Mouse (Mus musculus) stomach, embryonic 14.5 days (tissue): ENCODE results near the gene Eif4b. TPM values are rescaled to one million over a fixed set of nuclear protein-coding genes. Genes with fewer than 3 reads are reported as not detected.
A peak's percentile ranks its signal among the peaks of the same experiment; 100 is the strongest.
"Not testable (repeated sequence)": the region's sequence is repeated elsewhere in the genome, so short reads cannot be mapped to it uniquely, and the experiment has no call there.

ENCODE experiments used
- ATAC-seq: fragments of 200-750 bp; cut with Nextera tagmentation; 2 replicates; pipeline ENCODE4 v1.8.0; 2017; ENCODE audit warnings: low read depth, moderate TSS enrichment; ENCODE audit not compliant: insufficient number of reproducible peaks, insufficient read depth, low FRiP score
- H3K27ac ChIP-seq: fragments of 300-500 bp; sonication (generic); 2 replicates; pipeline ENCODE4 v1.5.1; 2014; ENCODE audit warnings: mild to moderate bottlenecking, low read length, moderate library complexity, mixed read lengths
- H3K27me3 ChIP-seq: fragments of 300-500 bp; sonication (generic); 2 replicates; pipeline ENCODE4 v1.6.1; 2014; ENCODE audit warnings: low read length, control low read depth, mixed read lengths; ENCODE audit not compliant: control insufficient read depth, insufficient read depth
- H3K36me3 ChIP-seq: fragments of 300-500 bp; sonication (generic); 2 replicates; pipeline ENCODE4 v1.6.1; 2014; ENCODE audit warnings: mild to moderate bottlenecking, control low read depth, low read length, moderate library complexity, mixed read lengths; ENCODE audit not compliant: control insufficient read depth, insufficient read depth
- H3K4me1 ChIP-seq: fragments of 300-500 bp; sonication (generic); 2 replicates; pipeline ENCODE4 v1.6.1; 2014; ENCODE audit warnings: low read length, control low read depth, mixed read lengths; ENCODE audit not compliant: control insufficient read depth, insufficient read depth
- H3K4me2 ChIP-seq: fragments of 300-500 bp; sonication (generic); replicated peaks from 2 replicates; pipeline ENCODE4 v1.6.1; 2014; ENCODE audit warnings: low read depth, low read length, control low read depth
- H3K4me3 ChIP-seq: fragments of 300-500 bp; sonication (generic); 2 replicates; pipeline ENCODE4 v1.5.1; 2014; ENCODE audit warnings: low read depth, low read length, control low read depth
- H3K9ac ChIP-seq: fragments of 300-500 bp; sonication (generic); replicated peaks from 2 replicates; pipeline ENCODE4 v1.6.1; 2014; ENCODE audit warnings: low read depth, mild to moderate bottlenecking, control low read depth, low read length, moderate library complexity, mixed read lengths
- H3K9me3 ChIP-seq: fragments of 300-500 bp; sonication (generic); 2 replicates; pipeline ENCODE4 v1.6.1; 2016; ENCODE audit warnings: low read depth, low read length, control low read depth; ENCODE audit not compliant: control insufficient read depth
- WGBS: fragments of 180-500 bp; shearing (Covaris S2); extraction: QIAGEN DNeasy Blood & Tissue Kit; methylation state at CpG from one replicate; pipeline ENCODE4 v1.1.7; 2014; 5-methylcytosine and 5-hydroxymethylcytosine counted together
- polyA plus RNA-seq: library from polyadenylated mRNA; unstranded; fragments of >200 nt; fragmentation: Nextera tagmentation; extraction: Ambion mirVana; gene quantifications from 2 replicates; pipeline ENCODE4 v1.2.1, GENCODE M21; 2014

Gene Eif4b
- polyA plus RNA-seq, 1 experiment from 2014 or later = 129 TPM

GRCm38 (mm10) chr15:102070476-102071467 is 2.8 kb upstream of the Eif4b start:
- WGBS = 67% methylated on average over 13 of the region's 13 CpGs
- no peak for ATAC-seq

GRCm38 (mm10) chr15:102072963-102073558 is 512 bp upstream of the Eif4b start:
- no peak overlapping the region for H3K27ac ChIP-seq
- H3K9me3 ChIP-seq = no peaks in the 10 kb centered on the region
- H3K27me3 ChIP-seq = no peaks in the 10 kb centered on the region
- peaks cover 16% of the 10 kb centered on the region; the same call in 1 of the 2 replicates for H3K4me1 ChIP-seq
- H3K4me2 ChIP-seq = peak overlapping the region; percentile 43
- no peaks in the 10 kb centered on the region for H3K36me3 ChIP-seq
- H3K9ac ChIP-seq = no peak overlapping the region; the same call in 1 of the 2 replicates
- H3K4me3 ChIP-seq = peak overlapping the region; percentile 97
- 14% methylated on average over 6 of the region's 6 CpGs for WGBS
- peak; percentile 9; the same call in 1 of the 2 replicates for ATAC-seq

More at GRCm38 (mm10) chr15:102070476-102071467, 2.8 kb upstream of the Eif4b start:
- Histone ChIP-seq H3K9ac (no peak overlapping the region), H3K4me3 (no peak overlapping the region), H3K9me3 (no peaks in the 10 kb centered on the region), H3K4me2 (no peak overlapping the region), H3K27me3 (no peaks in the 10 kb centered on the region), H3K4me1 (peaks cover 11% of the 10 kb centered on the region; the same call in 1 of the 2 replicates), H3K36me3 (no peaks in the 10 kb centered on the region), H3K27ac (no peak overlapping the region)

- peak; percentile 39; the same call in 1 of the 2 replicates for ATAC-seq
- H3K4me2 ChIP-seq = peak overlapping the region; percentile 63
- WGBS = under 1% methylated on average over 56 of the region's 57 CpGs
- peak overlapping the region; percentile 96 for H3K27ac ChIP-seq
- H3K36me3 ChIP-seq = no peaks in the 10 kb centered on the region
- peak overlapping the region; percentile 93 for H3K9ac ChIP-seq
- no peaks in the 10 kb centered on the region for H3K9me3 ChIP-seq
- H3K4me1 ChIP-seq = peaks cover 16% of the 10 kb centered on the region; the same call in 1 of the 2 replicates
- no peaks in the 10 kb centered on the region for H3K27me3 ChIP-seq
- H3K4me3 ChIP-seq = peak overlapping the region; percentile 97
Observed at GRCm38 (mm10) chr15:102074070-102074731, 628 bp downstream of the Eif4b start.

- 6% methylated on average over 11 of the region's 11 CpGs for WGBS
- H3K27me3 ChIP-seq = no peaks in the 10 kb centered on the region
- peak overlapping the region; percentile 93 for H3K9ac ChIP-seq
- peak overlapping the region; percentile 97 for H3K4me3 ChIP-seq
- H3K4me1 ChIP-seq = peaks cover 16% of the 10 kb centered on the region; the same call in 1 of the 2 replicates
- H3K9me3 ChIP-seq = no peaks in the 10 kb centered on the region
- H3K27ac ChIP-seq = no peak overlapping the region; the same call in 1 of the 2 replicates
- ATAC-seq = no peak
- peak overlapping the region; percentile 63 for H3K4me2 ChIP-seq
- H3K36me3 ChIP-seq = no peaks in the 10 kb centered on the region
Observed at GRCm38 (mm10) chr15:102074876-102075585, 1.5 kb downstream of the Eif4b start.

- Histone ChIP-seq H3K9me3 (no peaks in the 10 kb centered on the region), H3K4me1 (peaks cover 16% of the 10 kb centered on the region; the same call in 1 of the 2 replicates), H3K36me3 (peaks cover 5% of the 10 kb centered on the region; the same call in 1 of the 2 replicates), H3K27ac (no peak overlapping the region), H3K27me3 (no peaks in the 10 kb centered on the region), H3K4me2 (no peak overlapping the region), H3K9ac (no peak overlapping the region), H3K4me3 (no peak overlapping the region)
- ATAC-seq = no peak
- 89% methylated on average over 2 of the region's 2 CpGs for WGBS
Observed at GRCm38 (mm10) chr15:102077111-102077677, 3.6 kb downstream of the Eif4b start.

GRCm38 (mm10) chr15:102079221-102079620 is 5.6 kb downstream of the Eif4b start:
- Histone ChIP-seq H3K36me3 (peaks cover 25% of the 10 kb centered on the region), H3K27ac (no peak overlapping the region), H3K4me1 (peaks cover 13% of the 10 kb centered on the region; the same call in 1 of the 2 replicates), H3K9ac (no peak overlapping the region), H3K9me3 (no peaks in the 10 kb centered on the region), H3K4me2 (no peak overlapping the region), H3K4me3 (no peak overlapping the region), H3K27me3 (no peaks in the 10 kb centered on the region)
- WGBS = 72% methylated on average over 4 of the region's 4 CpGs
- ATAC-seq = no peak

- WGBS = 71% methylated on average over 8 of the region's 8 CpGs
- H3K9me3 ChIP-seq, ATAC-seq, H3K9ac ChIP-seq, H3K27me3 ChIP-seq, H3K4me3 ChIP-seq, H3K27ac ChIP-seq, H3K4me2 ChIP-seq: not testable (repeated sequence)
- peaks cover 32% of the 10 kb centered on the region for H3K36me3 ChIP-seq
- H3K4me1 ChIP-seq = peaks cover 13% of the 10 kb centered on the region; the same call in 1 of the 2 replicates
Observed at GRCm38 (mm10) chr15:102079924-102080323, 6.4 kb downstream of the Eif4b start.
